Mouse (Mus musculus) bone marrow macrophage, adult 2 months (primary cell): ENCODE measurements around the gene Cadps2.

Experiments
- CTCF ChIP-seq: IDR thresholded peaks from 2 replicates; pipeline ENCODE4 v1.5.1; 2012; ENCODE audit warnings: low read depth, mild to moderate bottlenecking, low read length, moderate library complexity
- POLR2A ChIP-seq: IDR thresholded peaks from 2 replicates; pipeline ENCODE4 v1.6.1; 2012; ENCODE audit warnings: mild to moderate bottlenecking, low read depth, low read length, borderline replicate concordance

DNA sequence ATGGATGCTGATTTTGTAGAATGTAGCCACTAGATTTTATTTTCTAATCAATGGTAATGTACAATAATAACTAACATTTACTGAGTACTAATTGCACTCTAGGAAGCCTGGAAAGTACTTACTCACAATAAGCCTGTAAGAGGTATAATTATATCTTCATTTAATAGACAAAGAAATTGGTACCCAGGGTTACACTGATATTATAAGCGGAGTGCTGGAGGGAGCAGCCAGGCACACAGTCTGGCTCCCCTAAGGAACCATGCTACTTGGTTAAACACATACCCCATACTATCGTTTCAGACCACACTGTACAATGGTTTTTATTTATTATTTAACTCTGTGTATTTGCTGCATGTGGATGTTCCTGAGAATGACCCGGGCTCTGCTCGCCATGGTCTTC lies 544.5 kb downstream of the Cadps2 start:
- TF ChIP-seq POLR2A (no peak), CTCF (no peak)
